Mouse (Mus musculus) CD4-positive helper T cell, adult 2 months (primary cell): ENCODE measurements around the gene Siah2.
A peak's percentile ranks its signal among the peaks of the same experiment; 100 is the strongest.

Source experiments
- DNase-seq: peaks from one replicate; pipeline ENCODE4 v3.0.0-alpha.2; 2012; ENCODE audit warnings: low read depth, missing footprints, low spot score

Siah2 gene

DNA sequence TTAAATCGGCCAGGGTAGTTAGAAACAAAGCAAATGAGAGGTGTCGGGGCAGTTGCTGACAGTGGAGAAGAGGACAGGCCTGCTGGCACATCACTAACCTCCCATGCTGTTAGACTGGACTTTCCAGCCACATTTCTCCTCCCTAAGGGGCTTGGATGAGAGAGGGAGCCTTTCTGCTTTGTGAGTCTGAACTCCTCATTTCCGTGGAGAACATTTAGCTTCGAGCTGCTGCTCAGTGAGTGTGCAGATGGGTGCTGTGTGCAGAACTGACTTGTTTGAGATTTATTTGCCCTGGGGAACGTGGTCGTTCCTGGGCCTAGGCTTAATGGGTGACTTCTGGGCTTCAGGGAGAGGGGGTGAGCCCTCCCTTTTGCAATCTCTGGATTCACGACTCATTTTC is 3.3 kb upstream of the Siah2 start:
- DNase-seq = no peak

DNA sequence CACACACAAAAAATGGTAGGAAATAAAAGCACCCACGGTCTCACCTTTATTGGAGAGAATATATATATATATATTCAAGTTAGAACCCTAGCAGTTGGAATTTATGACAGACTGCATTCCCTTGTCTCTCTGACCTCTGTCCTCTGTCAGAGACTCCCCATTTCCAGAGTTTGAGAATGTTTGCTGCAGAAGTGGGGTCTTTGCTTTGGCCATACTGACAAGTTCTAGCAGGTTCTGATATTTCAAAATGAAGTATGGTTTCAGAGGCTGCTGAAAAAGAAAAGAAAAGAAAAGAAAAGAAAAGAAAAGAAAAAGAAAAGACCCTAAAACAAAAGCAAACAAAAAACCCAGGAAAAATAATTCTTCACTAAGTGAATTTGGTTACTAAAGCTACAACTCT is 2.8 kb upstream of the Siah2 start:
- no peak for DNase-seq

GRCm38 (mm10) chr3:58693331-58693730 is 1.1 kb upstream of the Siah2 start:
- no peak for DNase-seq

DNA sequence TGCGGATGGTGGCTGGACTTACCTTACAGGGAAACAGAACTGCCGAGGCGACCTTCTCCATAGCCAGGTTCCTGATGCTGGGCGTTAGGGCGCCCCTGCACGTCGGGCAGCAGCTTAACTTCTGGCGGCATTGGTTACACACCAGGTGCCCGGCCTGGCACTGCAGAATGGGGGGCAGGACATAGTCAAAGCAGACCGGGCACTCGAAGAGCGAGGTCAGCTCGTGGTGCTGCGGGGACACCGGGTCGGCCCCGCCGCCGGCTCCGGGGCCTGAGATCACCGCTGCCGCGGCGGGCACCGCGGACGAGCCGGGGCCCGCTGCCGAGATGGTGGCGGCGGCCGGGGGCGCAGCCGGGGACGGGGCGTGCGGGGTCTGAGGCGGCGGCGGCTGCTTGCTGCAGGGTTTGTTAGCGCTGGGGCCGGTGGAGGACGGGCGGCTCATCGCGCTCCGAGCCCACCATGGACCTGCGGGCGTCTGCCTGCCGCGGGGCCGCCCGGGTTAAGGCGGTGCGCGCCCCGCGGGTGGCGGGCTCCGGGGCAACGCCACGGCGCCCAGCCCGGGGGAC is 743 bp downstream of the Siah2 start:
- peak; percentile 74 for DNase-seq

DNA sequence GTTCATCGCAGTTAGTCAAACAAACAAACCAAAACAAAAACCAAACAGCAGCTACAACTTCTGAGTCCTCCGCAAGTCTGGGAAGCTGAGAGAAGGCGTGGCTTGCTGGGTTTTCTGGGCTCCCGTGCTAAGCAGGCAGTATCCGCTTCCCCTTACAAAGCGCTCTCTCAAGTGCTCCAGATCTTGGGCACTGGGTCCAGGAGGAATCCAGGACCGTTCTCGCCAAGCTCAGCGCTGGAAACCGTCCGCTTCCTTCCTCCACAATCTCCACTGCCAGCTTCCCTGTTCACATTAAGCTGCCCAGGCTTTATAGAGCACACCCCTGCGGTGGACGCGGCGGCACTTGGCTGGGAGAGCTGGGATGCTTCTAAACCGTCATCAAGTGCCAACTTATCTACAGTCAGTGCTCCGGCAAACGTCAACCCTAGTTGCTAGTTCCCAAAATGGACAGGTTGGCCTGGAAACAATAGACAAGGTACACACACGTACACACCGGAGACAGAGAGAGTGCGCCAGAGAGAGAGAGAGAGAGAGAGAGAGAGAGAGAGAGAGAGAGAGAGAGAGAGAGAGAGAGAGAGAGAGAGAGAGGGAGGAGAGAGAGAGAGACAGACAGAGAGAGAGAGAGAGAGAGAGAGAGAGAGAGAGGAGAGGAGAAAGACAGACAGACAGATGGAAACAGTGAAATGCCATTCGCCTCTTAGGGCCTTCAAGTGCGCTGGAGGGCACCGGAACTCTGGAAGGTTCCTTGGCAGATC is 1.4 kb downstream of the Siah2 start:
- peak; percentile 82 for DNase-seq

- DNase-seq = no peak
Measured at GRCm38 (mm10) chr3:58689721-58690120, 2.5 kb downstream of the Siah2 start.

GRCm38 (mm10) chr3:58689105-58689504 is 3.1 kb downstream of the Siah2 start:
- DNase-seq = no peak

DNA sequence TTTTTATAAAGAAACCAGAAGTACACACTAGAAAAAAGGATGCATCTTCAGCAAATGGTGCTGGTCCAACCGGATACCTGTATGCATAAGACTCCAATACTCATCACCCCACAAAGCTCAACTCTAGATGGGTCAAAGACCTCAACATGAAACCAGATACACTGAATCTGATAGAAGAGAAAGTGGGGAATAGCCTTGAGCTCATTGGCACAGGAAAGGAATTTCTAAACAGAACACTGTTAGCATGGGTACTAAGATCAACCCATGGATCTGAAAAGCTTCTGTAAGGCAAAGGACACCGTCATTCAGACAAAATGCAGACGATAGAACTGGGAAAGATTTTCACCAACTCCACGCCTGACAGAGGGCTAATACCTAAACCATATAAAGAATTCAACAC is 3.6 kb downstream of the Siah2 start:
- DNase-seq = no peak

- no peak for DNase-seq
Measured at GRCm38 (mm10) chr3:58686922-58687284, 5.3 kb downstream of the Siah2 start.

DNA sequence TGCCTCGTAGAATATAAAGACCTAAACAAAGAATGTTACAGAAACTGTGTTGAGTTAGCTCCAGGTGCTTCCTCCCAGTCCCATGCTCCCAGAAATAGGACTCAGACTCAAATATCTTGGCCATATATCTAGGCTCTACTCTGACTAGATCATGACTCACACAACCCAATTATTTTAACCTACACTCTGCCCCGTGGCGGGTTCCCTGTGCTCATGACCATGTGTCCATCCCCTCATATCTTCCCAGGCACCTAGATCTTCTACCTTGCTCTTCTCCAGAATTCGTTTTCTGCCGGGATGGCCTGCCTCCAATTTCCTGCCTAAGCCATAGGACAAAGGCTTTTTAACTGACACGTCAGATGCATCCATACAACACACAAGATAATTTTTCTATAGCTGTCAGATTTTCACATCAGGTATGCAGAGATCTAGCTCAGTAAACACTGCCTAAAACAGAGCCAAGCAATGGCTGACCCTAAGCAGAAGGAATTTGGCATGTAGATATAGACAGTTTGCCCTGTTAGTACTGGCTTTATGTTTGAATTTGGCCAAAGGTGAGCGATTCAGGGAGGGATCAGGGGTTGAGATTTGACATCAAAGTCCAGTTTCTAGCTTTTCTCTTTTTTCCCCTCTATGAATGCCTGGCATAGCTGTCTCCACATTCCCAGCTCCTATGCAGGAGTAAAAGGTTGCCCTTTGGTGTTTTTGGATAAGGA is 5.8 kb downstream of the Siah2 start:
- DNase-seq = no peak

DNA sequence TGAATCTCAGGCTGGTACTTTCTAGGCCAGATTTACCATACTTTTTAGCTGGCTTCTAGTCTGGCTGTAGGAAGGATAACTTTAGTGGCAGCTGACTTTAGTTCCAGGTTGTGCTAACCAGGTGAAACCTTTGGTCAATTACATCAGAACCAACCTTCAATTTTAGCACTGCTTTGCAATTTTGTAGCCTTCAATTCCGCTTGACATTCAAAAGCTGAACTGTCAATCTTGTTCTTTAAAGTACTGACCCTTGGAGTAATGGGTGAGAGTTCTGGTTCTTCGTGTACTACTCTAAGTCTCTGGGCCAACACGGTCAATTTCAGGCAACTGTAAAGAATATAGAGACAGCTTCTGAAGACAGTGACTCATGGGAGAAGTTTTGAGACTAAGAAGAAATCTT is 6.8 kb downstream of the Siah2 start:
- DNase-seq = no peak

DNA sequence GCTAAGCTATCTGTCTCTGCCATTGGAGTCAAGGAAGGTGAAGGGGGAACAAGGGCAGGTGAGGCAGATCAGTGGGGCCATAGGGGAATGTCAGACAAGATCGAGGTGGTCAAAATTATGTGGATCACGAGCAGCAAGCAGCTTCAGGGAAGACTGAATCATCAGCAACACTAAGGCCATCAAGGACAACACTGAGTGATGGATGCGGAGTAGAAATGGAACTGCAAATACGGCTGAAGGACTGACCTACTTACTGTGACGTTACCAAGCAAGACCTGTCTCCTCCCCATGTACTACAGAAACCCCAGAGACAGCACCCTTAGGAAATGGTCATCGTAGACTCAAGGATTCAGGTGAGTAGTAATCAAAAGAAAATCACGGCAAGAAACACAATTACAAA is 8.9 kb downstream of the Siah2 start:
- no peak for DNase-seq

- no peak for DNase-seq
Measured at GRCm38 (mm10) chr3:58682336-58682735, 9.9 kb downstream of the Siah2 start.

DNA sequence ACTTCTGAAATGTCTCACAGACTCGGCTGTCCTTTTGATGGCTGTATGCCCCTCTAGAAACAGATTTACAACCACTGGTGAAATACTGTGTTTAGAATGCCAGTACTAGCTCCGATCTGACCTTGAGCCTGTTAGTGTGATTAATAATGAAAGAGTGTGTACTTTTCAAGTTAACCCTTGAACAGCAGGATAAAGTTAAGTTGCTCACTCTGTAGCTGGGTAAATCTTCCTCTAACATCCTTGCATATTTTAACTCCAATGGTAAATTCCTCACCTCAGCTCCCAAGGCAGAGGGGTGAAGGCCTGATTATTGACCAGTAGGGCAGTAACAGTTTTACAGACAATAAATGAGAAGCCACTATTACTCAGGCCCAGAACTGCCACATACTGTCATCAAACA is 10.4 kb downstream of the Siah2 start:
- no peak for DNase-seq

DNA sequence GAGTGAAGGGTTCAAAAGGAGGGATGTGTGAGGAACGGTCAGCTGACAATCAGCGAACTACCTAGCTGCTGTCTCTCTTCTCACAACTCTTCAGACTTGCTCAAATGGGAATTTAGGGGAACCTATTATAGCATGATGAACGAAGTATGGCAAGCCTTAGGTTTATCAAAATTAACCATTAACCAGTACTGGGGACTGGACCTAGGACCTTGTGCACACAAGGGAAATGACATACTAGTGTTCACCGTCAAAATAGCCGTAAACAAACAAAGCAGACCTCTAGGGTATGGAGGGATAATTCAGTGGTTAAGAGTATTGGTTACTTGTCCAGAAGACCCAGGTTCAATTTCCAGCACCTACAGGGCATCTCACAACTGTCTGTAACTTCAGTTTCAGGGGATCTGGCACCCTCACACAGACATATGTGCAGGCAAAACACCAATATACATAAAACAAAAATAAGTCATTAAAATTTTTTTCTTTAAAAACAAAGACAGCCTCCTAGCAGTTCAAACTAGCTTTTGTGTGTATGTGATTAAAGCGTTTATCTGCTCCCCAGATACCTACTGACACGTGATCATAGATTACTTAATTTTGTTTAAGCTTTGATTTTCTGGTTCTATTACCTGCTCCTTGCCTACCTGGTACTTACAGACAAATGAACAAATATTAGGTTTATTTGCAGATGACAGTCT is 11.1 kb downstream of the Siah2 start:
- DNase-seq = no peak

- DNase-seq = no peak
Measured at GRCm38 (mm10) chr3:58679996-58680395, 12.2 kb downstream of the Siah2 start.

- DNase-seq = no peak
Measured at GRCm38 (mm10) chr3:58678905-58679304, 13.3 kb downstream of the Siah2 start.

DNA sequence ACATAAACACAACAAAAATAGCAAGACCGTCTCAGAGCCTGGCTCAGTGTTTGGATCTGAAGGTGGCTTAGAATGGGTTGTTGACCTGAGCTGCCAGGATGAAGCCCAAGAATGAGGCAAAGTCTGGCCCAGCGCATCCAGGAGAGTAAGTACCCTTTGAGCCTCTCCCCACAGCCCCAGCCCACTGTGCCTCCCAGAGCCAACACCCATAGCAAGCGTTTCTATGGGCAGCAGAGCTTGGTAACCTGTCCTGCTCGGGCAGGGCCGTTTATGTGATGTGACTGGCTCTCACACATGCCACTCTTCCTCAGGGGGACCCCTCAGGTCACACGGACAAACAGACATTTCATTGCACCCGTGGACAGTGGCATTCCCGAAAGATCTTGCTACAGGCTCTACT is 13.8 kb downstream of the Siah2 start:
- no peak for DNase-seq

DNA sequence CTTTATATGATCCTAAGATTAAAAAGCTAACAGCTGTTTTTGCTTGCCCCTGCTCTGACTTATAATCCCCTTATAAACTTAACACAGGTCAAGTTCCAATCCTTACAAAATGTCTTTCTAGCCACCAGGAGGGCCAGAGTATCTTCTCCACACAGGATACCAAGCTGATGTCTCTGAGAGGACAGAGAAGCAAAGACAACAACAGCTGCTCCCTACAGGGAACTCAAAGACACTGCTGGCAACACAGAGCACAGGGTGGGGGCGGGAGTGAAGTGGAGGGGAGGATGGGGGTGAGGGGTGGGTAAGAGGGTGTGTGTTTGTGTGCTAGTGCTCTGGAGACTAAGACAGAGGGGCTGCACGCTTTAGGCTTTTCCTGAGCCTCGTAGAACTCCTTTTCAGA is 14.6 kb downstream of the Siah2 start:
- no peak for DNase-seq

GRCm38 (mm10) chr3:58673295-58673694 is 18.9 kb downstream of the Siah2 start:
- no peak for DNase-seq

DNA sequence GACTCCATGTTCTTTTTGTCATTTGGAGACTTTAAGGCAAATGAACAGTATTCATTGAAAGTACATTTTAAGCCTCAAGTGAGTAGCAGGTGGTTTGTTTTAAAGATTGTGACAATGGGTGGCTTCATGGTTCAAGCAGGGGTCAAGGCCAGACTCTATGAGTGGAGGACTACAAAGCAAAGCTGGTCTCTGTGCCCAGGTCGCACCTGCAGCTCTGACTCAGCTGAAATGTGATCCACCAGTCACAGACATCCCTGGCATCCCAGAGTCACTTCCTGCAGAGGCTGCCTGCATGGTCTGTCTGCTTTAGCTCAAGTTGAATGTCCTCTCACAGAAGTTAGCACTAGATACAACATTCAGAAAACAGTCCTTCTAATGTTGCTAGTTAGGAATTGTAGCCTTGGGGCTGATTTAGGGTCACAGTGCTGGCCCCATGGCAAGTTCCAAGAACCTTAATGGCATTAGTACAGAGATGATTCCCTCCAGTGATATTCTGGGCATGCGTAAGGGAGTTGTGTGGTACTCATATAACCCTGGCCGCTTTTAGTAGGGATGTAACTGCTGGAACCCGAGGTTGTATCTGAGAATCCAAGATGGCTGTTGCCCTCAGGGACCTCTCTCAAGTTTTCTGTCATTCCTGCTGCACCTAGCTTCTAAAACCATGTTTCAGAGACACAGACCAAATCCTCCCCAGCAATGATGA is 19.6 kb downstream of the Siah2 start:
- no peak for DNase-seq
